Mouse (Mus musculus): ENCODE results near the gene Coa5. TPM values are rescaled to one million over a fixed set of nuclear protein-coding genes. Genes with fewer than 3 reads are reported as not detected.

Coa5 gene
- 134 TPM for polyA plus RNA-seq (2014; fragmentation: Illumina TruSeq; extraction: RNeasy Lipid Tissue Mini Kit (QIAGEN cat#74804); ENCODE audit: low read depth, low replicate concordance)

DNA sequence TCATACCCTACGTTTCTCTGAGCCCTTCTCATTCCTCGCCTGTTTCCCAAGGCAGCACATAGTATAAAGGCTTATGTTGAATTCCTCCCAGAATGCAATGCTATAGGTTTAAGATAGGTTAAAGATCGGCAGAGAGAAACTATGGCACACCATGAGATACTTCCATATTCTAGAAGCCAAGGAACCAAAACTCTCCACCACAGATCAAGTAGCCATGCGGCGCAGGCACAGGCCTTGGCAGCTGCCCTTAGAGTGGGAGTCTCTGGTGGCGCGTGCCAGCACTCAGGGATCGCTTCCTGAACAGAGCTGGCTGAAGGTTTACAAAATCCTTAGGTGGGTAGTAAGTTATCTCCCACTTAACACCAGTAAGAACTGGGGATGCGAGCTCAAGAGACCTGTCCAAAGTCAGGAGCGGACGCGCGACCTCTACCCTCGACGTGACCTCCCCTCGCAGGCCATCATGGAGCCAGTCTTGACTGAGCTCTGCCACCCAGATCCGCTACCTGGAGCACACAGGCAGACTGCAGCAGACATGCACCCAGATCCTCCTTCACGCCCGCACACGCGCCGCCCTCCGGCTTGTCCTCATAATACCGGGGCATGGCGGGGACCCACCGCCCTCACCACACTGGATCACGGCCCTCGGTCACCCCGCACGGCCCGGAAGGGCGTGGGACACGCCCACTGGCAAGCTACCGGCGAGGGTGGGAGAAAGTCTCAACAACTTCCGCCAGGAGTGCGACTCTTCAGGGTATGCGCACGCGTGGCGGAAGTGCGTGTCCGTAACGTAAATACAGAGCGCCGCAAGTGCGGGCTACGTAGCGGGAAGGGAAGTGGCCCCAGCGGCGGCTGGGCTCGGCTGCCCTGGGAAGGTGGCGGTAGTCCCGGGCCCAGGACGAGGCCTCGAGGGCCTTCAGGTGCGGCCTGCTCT is at the start of gene Coa5, which contains the start of gene Unc50:
Gene Coa5 (minus strand): TSS at position 738 of the 931 bp plus-strand sequence.
Gene Unc50 (plus strand): TSS at position 774 of the 931 bp plus-strand sequence.

Other genes with a start within 250 kb of the Coa5 start
- gene Cnga3, start 215.7 kb downstream of the Coa5 start, polyA plus RNA-seq (2014; fragmentation: Illumina TruSeq; extraction: RNeasy Lipid Tissue Mini Kit (QIAGEN cat#74804); ENCODE audit: low read depth, low replicate concordance), result 0.19 TPM
- 15.8 TPM for gene Inpp4a, start 130.2 kb downstream of the Coa5 start, polyA plus RNA-seq (2014; fragmentation: Illumina TruSeq; extraction: RNeasy Lipid Tissue Mini Kit (QIAGEN cat#74804); ENCODE audit: low read depth, low replicate concordance)
- gene Unc50, start within 50 bp of the Coa5 start, polyA plus RNA-seq (2014; fragmentation: Illumina TruSeq; extraction: RNeasy Lipid Tissue Mini Kit (QIAGEN cat#74804); ENCODE audit: low read depth, low replicate concordance), result 63.8 TPM
- 707 TPM for gene Mgat4a, start 110.9 kb upstream of the Coa5 start, polyA plus RNA-seq (2014; fragmentation: Illumina TruSeq; extraction: RNeasy Lipid Tissue Mini Kit (QIAGEN cat#74804); ENCODE audit: low read depth, low replicate concordance)

Data from sigmoid colon, adult 10 weeks (tissue).